Mouse (Mus musculus) left cerebral cortex, adult 2 months (tissue): ENCODE measurements around the gene Cox8a. TPM values are rescaled to one million over a fixed set of nuclear protein-coding genes. Genes with fewer than 3 reads are reported as not detected.

Experiments
- DNase-seq, 2 experiments: peaks; one replicate each; pipeline ENCODE4 v3.0.0; 2021 to 2022; ENCODE audit warnings: low spot score in 2 of 2, mixed read lengths in 1 of 2; ENCODE audit errors: extremely low spot score in 1 of 2
- H3K27ac ChIP-seq: fragments of 200-600 bp; 2 replicates; pipeline ENCODE4 v1.8.1; 2022
- H3K4me3 ChIP-seq: fragments of 200-600 bp; 2 replicates; pipeline ENCODE4 v1.8.1; 2022
- CTCF ChIP-seq: fragments of 200-600 bp; IDR thresholded peaks from 2 replicates; pipeline ENCODE4 v1.8.1; 2022; ENCODE audit warnings: antibody characterized with exemption, mild to moderate bottlenecking, moderate library complexity
- intact Hi-C: fragments of 180-260 bp; cut with DNase I; formaldehyde crosslinking; loops from one replicate; pipeline ENCODE4 v1.15.1; 2025
- total RNA-seq, 2 experiments: library from RNA; stranded (reverse); gene quantifications; 2 replicates each; pipeline ENCODE4 v1.2.3; 2021

Cox8a gene
- total RNA-seq, 2 experiments from 2014 or later: 934 to 941 TPM

DNA sequence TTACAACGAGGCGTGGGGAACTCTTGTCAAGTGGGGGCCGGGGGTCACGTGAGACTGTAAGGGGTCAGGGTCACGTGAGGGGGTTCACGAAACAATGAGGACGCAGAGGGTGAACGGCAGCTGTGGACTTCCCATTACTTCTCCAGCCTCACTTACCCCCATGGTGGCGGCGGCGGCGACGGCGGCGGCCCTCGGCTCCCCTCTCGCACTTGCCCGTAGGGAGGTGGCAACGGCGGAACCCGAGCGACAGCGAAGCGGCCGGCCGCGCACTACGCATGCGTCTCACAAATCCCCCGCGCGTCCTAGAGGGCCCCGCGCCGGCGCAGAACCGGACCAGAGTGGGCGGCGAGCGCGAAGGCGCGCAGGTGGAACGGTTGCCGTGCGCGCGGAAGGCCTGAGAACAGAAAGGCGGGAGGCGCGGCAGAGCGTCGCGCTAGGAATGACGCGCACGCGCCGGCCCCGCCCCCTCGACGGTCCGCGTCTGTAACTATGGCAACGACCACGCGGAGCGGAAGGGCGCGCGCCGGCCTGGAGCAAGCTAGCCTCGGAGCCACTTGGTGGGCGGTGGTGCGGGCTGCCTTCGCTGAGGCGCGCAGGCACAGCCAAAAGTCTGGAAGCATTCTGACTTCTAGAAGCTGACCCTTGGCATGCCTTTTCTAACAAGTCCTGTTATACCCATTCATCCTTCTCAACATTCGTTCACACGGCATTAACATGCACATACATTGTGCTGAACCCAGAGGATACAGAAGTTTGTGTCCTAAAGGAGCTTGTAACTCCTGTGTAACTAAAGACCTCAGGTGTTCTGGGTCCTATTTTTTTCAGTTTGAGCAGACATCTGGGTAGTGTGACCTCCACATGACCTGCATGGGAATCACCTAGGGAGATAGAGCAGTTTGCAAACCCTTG lies 23.6 kb upstream of the Cox8a start, which contains the start of gene Naa40:
TSS of gene Naa40 (minus strand) at position 402 of the 909 bp plus-strand sequence.
- peak within 1 kb of the TSS; percentile 93 for H3K27ac ChIP-seq
- DNase-seq: peak; percentile 92 to 95
- H3K4me3 ChIP-seq: peak within 1 kb of the TSS; percentile 86
- intact Hi-C loops: loop anchor here (2.0 kb wide), 1 partner anchor 176 kb away; the partner anchor contains the start of gene 2700081O15Rik
- no peak for TF ChIP-seq CTCF

DNA sequence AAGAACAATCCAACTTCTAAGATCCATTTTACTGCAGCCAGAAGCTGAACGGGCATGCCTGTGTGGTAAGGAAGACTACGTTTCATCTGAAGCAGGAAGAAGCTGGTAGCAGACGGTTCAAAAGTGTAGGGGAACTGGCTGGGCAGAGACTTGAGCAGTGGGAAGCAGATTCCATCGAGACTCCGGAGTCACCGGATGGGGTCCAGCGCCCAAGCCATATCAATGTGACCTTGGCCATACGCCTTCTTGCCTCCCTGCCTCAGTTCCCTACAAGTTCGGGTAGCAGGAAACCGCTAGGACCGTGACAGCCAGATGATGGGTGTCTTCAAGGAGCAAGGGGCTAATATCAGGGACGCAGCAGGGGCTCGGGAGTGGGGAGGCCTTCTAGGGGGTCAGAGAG lies 22.9 kb upstream of the Cox8a start:
- intact Hi-C loops: loop anchor here (2.0 kb wide), 1 partner anchor 177 kb away; the partner anchor contains the start of gene 2700081O15Rik
- peak overlapping the region; percentile 93 for H3K27ac ChIP-seq
- DNase-seq: no peak
- H3K4me3 ChIP-seq: peak overlapping the region; percentile 86
- TF ChIP-seq CTCF: no peak

- no peak for TF ChIP-seq CTCF
- Histone ChIP-seq H3K27ac (no peak overlapping the region; the same call in 1 of the 2 replicates), H3K4me3 (peak overlapping the region; percentile 86)
- DNase-seq: no peak
- intact Hi-C loops: no loop called here
Observed at GRCm38 (mm10) chr19:7239574-7239973, 22.2 kb upstream of the Cox8a start.

DNA sequence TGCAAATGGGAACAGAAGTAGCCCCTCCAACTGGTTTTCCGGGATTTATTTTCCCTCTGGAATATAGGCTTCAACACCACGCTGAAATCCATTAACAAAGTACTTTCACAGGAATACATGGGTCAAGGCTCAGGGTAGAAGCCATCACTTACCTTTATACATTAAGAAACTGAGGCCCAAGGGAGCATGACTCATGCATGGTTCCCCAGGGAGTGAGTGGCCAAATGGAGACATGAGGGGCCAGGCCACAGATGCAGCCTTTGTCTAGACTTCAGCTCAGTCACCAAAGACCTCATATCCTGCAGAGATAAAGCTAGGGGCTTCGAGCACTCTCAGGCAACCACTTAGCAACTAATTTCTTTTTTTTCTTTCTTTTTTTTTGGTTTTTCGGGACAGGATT lies 19.3 kb upstream of the Cox8a start:
- intact Hi-C loops: no loop called here
- no peak overlapping the region for H3K4me3 ChIP-seq
- no peak for TF ChIP-seq CTCF
- DNase-seq: no peak
- no peak overlapping the region for H3K27ac ChIP-seq

GRCm38 (mm10) chr19:7236011-7236410 lies 18.6 kb upstream of the Cox8a start:
- intact Hi-C loops: no loop called here
- no peak for TF ChIP-seq CTCF
- H3K4me3 ChIP-seq: no peak overlapping the region
- no peak for DNase-seq
- H3K27ac ChIP-seq: no peak overlapping the region

DNA sequence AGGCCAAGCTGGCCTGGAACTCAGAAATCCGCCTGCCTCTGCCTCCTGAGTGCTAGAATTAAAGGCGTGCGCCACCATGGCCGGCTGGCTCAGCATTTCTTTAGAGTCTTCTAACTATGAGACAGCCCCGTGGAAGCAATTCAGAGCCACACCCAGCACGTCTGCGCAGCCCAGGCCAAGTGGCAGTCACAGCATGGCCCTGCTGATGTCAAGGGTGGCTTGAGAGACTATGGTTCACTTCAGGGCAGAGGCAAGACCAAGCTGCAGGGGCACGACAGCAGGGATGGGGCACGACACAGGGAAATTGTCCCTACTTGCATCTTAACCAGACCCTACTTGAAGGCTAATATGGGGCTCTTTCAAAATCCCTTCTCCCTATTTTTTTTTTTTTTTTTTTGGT lies 18.0 kb upstream of the Cox8a start:
- no peak for TF ChIP-seq CTCF
- intact Hi-C loops: loop anchor here (1.0 kb wide), 1 partner anchor 110 kb away; no protein-coding TSS in a partner anchor
- H3K27ac ChIP-seq: no peak overlapping the region
- H3K4me3 ChIP-seq: no peak overlapping the region
- DNase-seq: no peak

- Histone ChIP-seq H3K4me3 (no peak overlapping the region), H3K27ac (no peak overlapping the region)
- peak; percentile 81 to 87 for DNase-seq
- intact Hi-C loops: loop anchor here (1.0 kb wide), 2 partner anchors 111 to 184 kb away; no protein-coding TSS in a partner anchor
- peak; percentile 91 for TF ChIP-seq CTCF
Observed at GRCm38 (mm10) chr19:7234537-7235221, 17.3 kb upstream of the Cox8a start.

DNA sequence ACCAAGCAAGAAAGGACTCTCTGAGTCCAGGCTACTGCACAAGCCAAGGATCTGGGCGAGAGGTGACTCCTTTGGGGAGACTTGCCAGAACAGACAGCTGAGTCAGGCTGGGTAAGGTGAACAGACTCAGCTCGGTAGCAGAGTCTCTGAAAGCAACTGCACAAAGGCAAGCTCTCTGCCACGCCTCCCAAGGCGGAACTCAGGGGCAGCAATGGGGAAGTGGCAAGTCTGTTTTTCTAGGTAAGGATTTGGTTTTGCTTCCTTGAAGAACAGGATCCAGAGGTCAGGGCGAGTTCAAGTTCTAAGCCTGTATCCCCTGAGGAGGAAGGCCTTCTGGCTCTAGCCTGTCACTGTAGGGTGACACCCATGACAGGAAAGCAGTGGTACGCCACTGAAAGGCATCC lies 9.1 kb upstream of the Cox8a start:
- intact Hi-C loops: no loop called here
- Histone ChIP-seq H3K4me3 (no peak overlapping the region), H3K27ac (no peak overlapping the region)
- DNase-seq: no peak
- TF ChIP-seq CTCF: no peak

- intact Hi-C loops: no loop called here
- Histone ChIP-seq H3K27ac (no peak overlapping the region), H3K4me3 (no peak overlapping the region)
- no peak for TF ChIP-seq CTCF
- DNase-seq: no peak
Observed at GRCm38 (mm10) chr19:7225096-7225690, 7.8 kb upstream of the Cox8a start.

- DNase-seq: no peak
- no peak overlapping the region for H3K27ac ChIP-seq
- TF ChIP-seq CTCF: no peak
- intact Hi-C loops: no loop called here
- no peak overlapping the region for H3K4me3 ChIP-seq
Observed at GRCm38 (mm10) chr19:7224253-7224652, 6.8 kb upstream of the Cox8a start.

DNA sequence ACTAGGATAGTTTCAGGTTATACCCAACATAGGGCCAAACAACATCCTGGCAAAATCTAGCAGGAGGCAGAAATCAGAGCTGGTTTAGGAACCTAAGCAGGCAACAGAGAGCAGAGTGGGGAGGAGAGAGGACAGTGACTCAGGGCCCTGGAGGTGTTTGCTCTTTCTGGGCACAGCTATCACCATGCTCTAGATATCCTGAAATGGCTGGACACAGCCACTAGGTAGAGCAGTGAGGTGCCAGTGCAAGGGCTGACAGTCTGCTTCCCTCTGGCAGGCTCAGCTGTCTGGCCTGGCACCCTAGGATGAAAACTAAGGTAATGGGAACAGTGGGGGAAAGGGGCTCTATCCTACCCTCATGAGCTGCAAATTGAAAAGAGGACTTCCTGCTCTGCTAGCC lies 6.1 kb upstream of the Cox8a start:
- no peak; the same call in 1 of the 2 replicates for TF ChIP-seq CTCF
- no peak for DNase-seq
- intact Hi-C loops: no loop called here
- Histone ChIP-seq H3K4me3 (no peak overlapping the region), H3K27ac (no peak overlapping the region)

GRCm38 (mm10) chr19:7222196-7222595 lies 4.8 kb upstream of the Cox8a start:
- intact Hi-C loops: no loop called here
- H3K27ac ChIP-seq: no peak overlapping the region
- DNase-seq: no peak
- H3K4me3 ChIP-seq: no peak overlapping the region
- no peak for TF ChIP-seq CTCF
